Mouse (Mus musculus) bone marrow macrophage, adult 2 months (primary cell): ENCODE results near the gene Dlg5. TPM values are rescaled to one million over a fixed set of nuclear protein-coding genes. Genes with fewer than 3 reads are reported as not detected.

Experiments
- H3K27ac ChIP-seq: 2 replicates; pipeline ENCODE4 v1.5.1; 2012; ENCODE audit warnings: low read depth, low read length; ENCODE audit not compliant: insufficient read depth
- H3K4me1 ChIP-seq: 2 replicates; pipeline ENCODE4 v1.6.1; 2012; ENCODE audit warnings: low read length; ENCODE audit not compliant: control insufficient read depth, insufficient read depth
- H3K4me3 ChIP-seq: 2 replicates; pipeline ENCODE4 v1.5.1; 2012; ENCODE audit warnings: mild to moderate bottlenecking, low read length, moderate library complexity; ENCODE audit not compliant: insufficient read depth
- CTCF ChIP-seq: IDR thresholded peaks from 2 replicates; pipeline ENCODE4 v1.5.1; 2012; ENCODE audit warnings: low read depth, mild to moderate bottlenecking, low read length, moderate library complexity
- POLR2A ChIP-seq: IDR thresholded peaks from 2 replicates; pipeline ENCODE4 v1.6.1; 2012; ENCODE audit warnings: mild to moderate bottlenecking, low read depth, low read length, borderline replicate concordance
- polyA plus RNA-seq: library from polyadenylated mRNA; stranded (reverse); fragments of >200 nt; gene quantifications from 2 replicates; pipeline ENCODE4 v1.2.4, GENCODE M21; 2012; ENCODE audit not compliant: missing spikeins, insufficient read depth, insufficient read length

Gene Dlg5
- polyA plus RNA-seq, 1 experiment: 0.29 TPM

DNA sequence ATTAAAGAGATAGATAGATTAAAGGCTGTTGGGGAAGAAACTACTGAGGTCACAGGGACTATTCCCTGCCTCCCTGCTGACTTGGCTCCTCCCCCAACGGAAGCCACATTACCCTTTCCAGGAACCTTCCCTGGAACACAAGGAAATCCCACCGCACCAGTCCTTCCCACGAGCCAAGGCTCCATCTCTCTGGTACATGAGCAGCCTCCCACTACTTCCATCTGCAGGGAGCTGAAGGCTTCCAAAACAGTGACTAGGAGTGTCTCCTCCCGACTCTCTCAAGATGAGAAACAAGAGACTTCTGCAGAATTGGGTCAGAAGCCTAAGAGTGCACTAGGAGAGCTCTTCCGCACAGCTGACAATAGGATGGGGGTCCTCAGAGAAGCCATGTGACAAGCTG is 47.9 kb downstream of the Dlg5 start:
- Histone ChIP-seq H3K4me3 (no peak overlapping the region), H3K4me1 (no peaks in the 10 kb centered on the region), H3K27ac (no peak overlapping the region)
- TF ChIP-seq POLR2A (no peak), CTCF (no peak)

- TF ChIP-seq CTCF (no peak), POLR2A (no peak)
- Histone ChIP-seq H3K4me1 (no peaks in the 10 kb centered on the region), H3K27ac (no peak overlapping the region), H3K4me3 (no peak overlapping the region)
Observed at GRCm38 (mm10) chr14:24196947-24197346, 48.8 kb downstream of the Dlg5 start.

DNA sequence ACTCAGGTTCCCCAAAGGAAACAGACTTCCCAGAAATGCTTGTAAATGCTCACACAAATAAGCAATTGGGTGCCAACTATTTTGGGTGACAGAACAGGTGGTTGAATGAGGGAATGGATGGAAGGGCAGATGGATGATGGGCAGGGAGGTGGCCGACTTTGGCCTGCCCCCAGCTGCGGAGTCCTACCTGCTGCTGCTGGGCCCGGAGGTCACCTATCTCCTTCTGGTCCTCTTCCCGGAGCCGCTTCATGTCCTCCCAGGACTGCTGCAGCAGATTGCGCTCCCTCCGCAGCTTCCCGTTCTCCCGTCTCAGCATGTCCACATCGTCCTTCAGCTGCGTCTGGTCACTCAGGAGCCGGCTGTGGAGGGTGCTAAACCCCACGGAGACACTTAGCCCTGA is 55.6 kb downstream of the Dlg5 start:
- no peak for TF ChIP-seq CTCF
- H3K27ac ChIP-seq: no peak overlapping the region
- no peaks in the 10 kb centered on the region for H3K4me1 ChIP-seq
- no peak overlapping the region for H3K4me3 ChIP-seq

- H3K4me3 ChIP-seq: no peak overlapping the region
- TF ChIP-seq POLR2A (no peak), CTCF (no peak)
- no peaks in the 10 kb centered on the region for H3K4me1 ChIP-seq
- no peak overlapping the region for H3K27ac ChIP-seq
Observed at GRCm38 (mm10) chr14:24189598-24189997, 56.1 kb downstream of the Dlg5 start.

DNA sequence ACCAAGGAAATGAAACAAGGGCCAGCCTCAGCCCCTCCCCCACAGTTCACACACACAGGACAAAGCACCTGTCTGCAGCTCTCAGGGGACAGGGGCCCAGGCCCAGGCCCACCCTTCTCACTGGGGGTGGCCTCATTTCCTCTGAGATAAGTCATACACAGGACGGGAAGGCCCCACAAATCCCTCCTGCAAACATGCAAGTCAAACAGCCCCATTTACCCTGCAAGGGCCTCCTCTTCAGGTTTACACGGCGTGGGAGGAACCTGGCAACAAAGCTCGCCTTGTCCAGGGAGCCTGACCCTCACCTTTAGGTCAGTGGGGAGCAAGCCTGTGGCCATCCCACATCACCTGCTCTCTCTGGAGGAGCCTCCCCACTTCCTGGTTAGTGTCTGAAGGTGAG is 60.2 kb downstream of the Dlg5 start:
- H3K4me3 ChIP-seq: no peak overlapping the region
- TF ChIP-seq CTCF (no peak), POLR2A (no peak)
- no peak overlapping the region for H3K27ac ChIP-seq
- H3K4me1 ChIP-seq: no peaks in the 10 kb centered on the region

DNA sequence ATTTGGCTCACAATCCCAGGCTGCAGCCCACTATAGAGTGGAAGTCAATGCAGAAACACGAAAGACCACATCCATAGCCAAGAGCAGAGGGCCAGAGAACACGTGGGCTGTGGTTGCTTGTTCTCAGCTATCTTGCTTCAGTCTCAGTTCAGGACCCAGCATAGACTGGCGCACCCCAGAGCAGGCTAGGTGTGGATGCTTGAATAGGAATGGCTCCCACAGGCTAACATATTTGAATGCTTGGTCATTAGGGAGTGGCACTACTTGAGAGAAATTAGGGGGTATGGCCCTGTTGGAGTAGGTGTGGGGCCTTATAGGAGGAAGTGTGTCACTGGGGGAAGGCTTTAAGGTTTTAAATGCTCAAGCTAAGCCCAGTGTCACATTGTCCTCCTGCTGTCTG is 62.8 kb downstream of the Dlg5 start:
- Histone ChIP-seq H3K27ac (no peak overlapping the region), H3K4me1 (no peaks in the 10 kb centered on the region), H3K4me3 (no peak overlapping the region)
- TF ChIP-seq POLR2A (no peak), CTCF (no peak)

- Histone ChIP-seq H3K4me1 (no peaks in the 10 kb centered on the region), H3K27ac (no peak overlapping the region), H3K4me3 (no peak overlapping the region)
- TF ChIP-seq POLR2A: no peak
- peak; percentile 80 for TF ChIP-seq CTCF
Observed at GRCm38 (mm10) chr14:24181811-24182506, 63.8 kb downstream of the Dlg5 start.

GRCm38 (mm10) chr14:24179466-24179991 is 66.2 kb downstream of the Dlg5 start:
- no peak overlapping the region for H3K4me3 ChIP-seq
- no peak overlapping the region for H3K27ac ChIP-seq
- TF ChIP-seq CTCF: no peak
- TF ChIP-seq POLR2A: no peak
- H3K4me1 ChIP-seq: no peaks in the 10 kb centered on the region

DNA sequence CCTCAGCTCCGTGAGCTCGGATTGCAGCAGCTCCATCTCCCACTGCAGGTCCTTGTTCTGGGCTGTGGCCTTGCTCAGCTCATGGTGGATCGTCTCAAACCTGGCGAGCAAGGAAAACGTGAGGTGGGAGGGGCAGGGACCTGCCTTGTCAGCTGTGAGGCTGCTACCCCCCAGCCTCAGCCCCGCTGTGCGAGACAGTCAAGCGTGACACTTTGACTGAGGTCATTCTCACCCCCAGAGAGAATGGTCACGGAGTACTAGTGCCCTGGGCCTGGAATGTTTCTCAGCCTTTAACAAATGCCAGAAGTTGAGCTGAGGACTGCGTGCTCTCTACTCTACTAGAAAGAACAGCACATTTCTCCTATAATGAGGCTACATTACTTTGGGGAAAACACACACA is 69.1 kb downstream of the Dlg5 start:
- H3K4me3 ChIP-seq: no peak overlapping the region
- TF ChIP-seq POLR2A: no peak
- TF ChIP-seq CTCF: no peak
- no peaks in the 10 kb centered on the region for H3K4me1 ChIP-seq
- no peak overlapping the region for H3K27ac ChIP-seq

- TF ChIP-seq CTCF (no peak), POLR2A (no peak)
- H3K27ac ChIP-seq: no peak overlapping the region
- no peaks in the 10 kb centered on the region for H3K4me1 ChIP-seq
- H3K4me3 ChIP-seq: no peak overlapping the region
Observed at GRCm38 (mm10) chr14:24173326-24173725, 72.4 kb downstream of the Dlg5 start.

GRCm38 (mm10) chr14:24171639-24172311 is 73.9 kb downstream of the Dlg5 start:
- H3K4me3 ChIP-seq: no peak overlapping the region
- TF ChIP-seq CTCF: no peak
- TF ChIP-seq POLR2A: no peak

More at GRCm38 (mm10) chr14:24171639-24172311, 73.9 kb downstream of the Dlg5 start:
- no peaks in the 10 kb centered on the region for H3K4me1 ChIP-seq
- H3K27ac ChIP-seq: no peak overlapping the region
